Mouse (Mus musculus) heart, adult 8-10 months (tissue): ENCODE data around the gene Scp2. TPM values are rescaled to one million over a fixed set of nuclear protein-coding genes. Genes with fewer than 3 reads are reported as not detected.
"Not testable (repeated sequence)": the region's sequence is repeated elsewhere in the genome, so short reads cannot be mapped to it uniquely, and the experiment has no call there.

Source experiments
- DNase-seq: peaks from one replicate; pipeline ENCODE4 v3.0.0; 2022; ENCODE audit warnings: low spot score
- total RNA-seq, 4 experiments: library from RNA; stranded (reverse); gene quantifications; 2 replicates each; pipeline ENCODE4 v1.2.4; 2022

Scp2 gene
- total RNA-seq, 4 experiments from 2014 or later, result 348 to 427 (median 386) TPM

DNA sequence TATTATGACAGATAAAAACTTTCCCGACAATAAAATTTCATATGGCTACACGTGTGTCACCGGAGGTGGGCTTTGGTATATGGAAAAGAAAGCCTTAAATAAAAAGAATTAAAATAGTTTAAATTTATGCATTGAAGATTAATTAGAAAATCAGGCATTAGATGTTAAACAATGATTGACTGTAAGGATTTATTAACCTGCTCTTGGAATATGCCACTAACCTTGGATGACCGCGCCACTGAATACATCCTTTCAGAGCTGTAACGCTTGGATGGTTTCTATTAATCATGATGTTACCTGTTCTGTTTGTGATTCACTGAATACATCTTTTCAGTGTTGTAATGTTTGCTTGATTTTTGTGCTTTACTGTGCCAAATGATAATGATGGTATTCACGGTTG is 35.1 kb downstream of the Scp2 start:
- DNase-seq, result no peak

DNA sequence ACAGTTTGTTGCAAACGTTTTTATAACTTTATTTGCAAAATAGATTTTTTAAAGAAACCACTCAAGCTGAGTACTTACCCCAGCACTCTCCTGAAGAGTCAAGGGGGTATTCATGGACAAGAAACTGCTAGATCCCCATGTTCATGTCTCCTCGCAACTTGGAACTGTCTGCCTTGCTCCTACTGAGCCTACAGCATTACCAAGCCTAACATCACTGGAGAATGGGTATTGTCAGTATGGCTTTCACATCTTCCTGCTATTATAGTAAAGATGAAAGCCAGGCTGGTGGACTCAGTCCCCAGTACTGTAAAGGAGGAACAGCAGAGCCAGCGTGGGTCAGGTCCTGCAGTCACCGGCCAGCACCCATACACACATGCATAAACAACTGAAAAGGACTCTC is 48.5 kb downstream of the Scp2 start, which contains the start of gene Podn:
Podn (minus strand) TSS at position 101 of the 400 bp plus-strand sequence.
- no peak for DNase-seq

DNA sequence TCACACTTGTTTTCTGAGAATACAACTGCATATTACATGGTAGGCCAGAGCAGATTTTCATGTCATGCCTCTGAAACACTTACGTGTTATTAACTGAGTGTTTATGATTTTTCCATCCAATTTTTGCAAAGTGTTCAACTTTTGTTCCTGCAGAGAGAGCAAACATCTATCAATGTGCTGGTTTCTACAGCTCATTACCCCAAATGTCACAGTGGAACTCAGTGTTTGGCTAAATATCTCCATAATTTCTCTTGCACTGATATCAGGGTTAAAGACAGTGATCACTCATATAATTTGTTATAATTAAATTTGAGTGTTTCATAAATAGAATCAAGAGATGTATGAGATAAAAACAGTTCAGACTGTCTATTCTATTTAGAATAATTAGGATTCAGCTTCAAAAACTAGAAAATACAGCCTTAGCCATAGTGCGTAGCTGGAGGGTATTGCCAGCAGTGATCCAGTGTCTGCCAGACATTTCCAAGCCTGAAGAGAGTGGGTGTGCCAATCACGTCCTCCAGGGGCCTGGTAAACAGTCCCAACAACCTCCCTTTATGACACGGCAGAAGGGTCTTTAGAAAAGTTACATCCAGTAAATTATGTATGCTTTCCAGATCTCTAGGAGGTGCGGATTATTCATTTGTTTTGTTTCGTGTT is 51.9 kb downstream of the Scp2 start:
- no peak for DNase-seq

DNA sequence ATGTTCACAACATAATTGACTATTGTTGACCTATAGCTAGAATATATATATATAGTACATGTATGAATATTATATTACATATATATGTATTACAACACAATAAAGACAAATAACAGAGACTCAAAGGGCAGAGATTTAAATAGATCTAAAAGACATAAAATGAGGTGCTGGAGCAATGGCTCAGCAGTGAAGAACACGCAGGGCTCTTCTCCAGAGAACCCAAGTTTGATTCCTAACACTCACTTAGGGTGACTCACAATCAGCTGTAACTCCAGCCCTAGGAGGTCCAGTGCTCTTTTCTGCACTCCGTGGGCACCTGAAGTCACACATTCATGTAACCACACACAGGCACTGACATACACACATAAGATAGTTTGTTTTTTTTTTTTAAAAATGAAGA is 60.8 kb downstream of the Scp2 start:
- no peak for DNase-seq

DNA sequence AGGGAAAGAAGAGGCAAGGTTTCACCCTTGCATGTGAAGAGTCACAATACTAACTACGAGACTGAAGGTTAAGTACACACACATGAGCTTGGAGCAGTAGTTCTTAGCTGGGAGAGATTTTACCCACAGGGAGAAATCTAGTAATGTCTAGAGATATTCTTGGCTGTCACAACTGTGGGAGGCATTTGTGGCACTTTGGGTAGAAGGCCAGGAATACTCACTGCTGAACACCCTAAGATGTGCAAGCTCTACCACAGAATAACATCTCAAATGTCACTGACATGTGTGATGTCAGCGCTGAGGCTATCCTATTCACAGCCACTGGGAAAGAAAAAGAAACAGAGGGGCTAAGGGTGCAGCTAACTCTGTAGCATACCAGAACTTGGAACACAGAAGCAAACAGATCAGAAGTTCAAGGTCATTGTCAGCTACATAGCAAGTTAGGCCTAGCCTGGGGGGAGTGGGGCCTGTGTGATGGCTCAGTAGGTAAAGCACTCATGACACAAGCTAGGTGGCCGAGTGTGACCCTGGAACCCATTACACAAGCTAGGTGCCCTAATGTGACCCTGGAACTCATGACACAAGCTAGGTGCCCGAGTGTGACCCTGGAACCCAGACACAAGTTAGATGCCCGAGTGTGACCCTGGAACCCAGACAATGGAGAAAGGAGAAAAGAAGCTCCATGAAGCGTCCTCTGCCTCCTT is 61.6 kb downstream of the Scp2 start:
- no peak for DNase-seq

DNA sequence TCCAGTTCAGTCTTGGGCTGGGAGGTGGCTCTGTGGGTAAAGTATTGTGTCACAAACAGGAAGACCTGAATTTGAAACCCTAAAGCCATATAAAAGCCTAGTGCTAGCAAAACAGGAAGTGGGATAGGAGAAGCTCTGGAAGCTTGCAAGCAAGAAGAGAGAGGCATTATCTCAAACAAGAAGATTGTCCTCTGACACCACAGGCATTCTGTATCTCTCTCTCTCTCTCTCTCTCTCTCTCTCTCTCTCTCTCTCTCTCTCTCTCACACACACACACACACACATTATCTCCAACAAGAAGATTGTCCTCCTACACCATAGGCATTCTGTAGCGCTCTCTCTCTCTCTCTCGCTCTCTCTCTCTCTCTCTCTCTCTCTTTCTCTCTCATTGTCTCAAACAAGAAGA is 62.4 kb downstream of the Scp2 start:
- DNase-seq, result no peak

DNA sequence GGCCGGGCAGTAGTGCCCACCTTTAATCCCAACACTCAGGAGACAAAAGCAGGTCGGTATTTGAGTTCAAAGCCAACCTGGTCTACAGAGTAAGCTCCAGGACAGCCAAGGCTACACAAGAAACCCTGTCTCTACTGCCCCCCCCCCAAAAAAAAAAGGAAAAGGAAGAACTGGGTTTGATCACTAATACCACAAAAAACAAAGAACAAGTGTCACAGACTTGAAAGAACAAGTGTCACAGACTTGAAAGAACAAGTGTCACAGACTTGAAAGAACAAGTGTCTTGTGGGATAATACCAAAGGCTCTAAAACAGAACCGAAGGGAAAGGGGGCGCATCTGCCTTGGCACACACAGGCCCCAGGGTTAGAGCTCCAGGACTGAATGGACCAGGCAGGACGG is 63.9 kb downstream of the Scp2 start:
- no peak for DNase-seq

DNA sequence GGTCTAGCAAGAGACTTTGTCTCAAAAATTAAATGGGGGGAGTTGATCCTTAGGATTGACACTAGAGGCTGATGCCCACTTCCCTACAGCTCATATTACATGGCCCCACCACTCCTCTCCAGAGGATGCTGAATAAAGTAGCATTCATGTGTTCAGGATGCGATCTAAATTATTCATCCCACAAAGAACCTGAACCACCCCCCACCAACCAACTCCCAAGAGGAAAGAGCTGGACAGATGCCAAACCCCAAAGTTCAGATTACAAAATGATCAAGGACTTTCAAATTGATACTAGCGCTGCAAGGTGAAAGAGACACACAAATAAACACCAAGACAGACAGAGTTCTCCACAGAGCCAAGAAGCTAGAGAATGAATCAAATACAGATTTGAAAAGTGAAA is 65.0 kb downstream of the Scp2 start:
- DNase-seq, result no peak

DNA sequence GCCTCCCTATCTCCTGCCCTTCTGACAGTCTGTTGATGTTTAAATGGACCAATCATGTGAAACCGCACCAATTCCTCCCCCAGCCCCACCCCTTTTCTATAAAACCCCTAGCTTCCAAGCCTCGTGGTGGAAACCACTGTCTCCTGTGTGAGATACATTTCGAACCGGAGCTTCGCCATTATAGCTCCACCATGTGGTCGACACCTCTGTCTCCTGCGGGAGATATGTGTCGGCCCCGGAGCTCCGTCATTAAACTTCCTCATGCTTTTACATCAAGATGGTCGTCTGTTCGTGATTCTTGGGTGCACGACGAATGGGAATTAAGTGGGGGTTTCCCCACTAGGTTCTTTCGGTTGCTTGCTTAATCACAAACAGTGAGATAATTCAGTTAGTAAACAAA is 65.6 kb downstream of the Scp2 start:
- DNase-seq, result not testable (repeated sequence)

DNA sequence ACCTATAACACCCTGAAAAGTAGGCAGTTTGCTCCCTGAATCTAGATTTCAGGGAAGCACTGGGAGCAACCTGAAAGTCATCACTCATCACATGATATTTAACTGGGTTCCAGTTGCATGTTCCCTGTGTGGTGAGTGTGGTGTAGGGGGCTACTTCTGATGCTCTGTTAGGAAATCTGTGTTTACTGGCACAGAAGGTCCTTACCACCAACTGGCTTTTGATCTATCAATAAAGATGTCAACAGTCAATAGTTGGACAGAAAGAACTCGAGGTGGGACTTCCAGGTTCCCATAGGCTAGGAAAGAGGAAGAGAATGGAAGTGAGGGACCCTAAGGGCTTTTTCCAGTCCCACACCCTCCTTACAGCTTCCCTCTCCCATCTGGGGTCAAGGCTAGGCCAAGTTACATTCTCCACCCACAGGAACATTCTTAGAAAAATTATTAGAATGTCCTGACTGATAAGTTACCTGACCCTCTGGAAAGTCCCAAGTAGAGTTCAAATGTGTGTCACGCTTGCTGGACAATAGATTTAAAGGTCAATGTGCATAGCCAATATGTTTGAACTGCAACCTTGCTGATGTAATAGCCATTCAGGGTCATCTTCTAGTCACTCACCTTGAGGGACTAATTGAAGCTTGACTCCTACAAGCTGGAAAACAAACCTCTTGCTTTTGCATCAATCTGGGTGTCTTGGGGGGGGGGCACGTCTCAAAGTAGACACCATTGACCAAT is 67.4 kb downstream of the Scp2 start:
- DNase-seq, result no peak

DNA sequence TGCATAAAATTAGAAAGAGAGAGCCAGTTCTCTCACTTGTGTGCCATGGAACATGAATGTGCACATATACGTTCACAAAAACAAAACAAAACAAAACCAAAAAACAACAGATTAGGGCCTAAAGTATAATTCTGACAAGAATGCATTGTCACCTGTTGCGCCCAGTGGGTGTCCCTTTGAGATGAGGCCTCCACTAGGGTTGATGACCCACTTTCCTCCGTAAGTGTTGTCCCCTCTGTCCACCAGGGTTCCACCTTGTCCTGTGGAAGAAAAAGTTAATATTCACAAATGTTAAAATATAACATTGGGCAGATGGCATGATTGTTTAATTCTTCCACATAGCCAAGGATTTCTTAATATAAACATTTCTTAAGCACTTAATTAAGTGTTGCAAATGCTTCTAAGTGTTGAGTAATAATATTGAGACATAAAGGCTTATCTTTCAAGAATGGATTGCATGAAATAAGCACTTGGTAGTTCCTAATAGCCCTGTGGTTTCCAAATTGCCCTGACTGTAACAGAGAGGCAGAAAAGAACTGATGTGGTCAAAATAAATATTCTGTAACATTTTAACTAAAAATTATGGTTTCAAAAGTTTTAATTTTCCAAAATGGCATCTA is 70.5 kb downstream of the Scp2 start:
- no peak for DNase-seq

DNA sequence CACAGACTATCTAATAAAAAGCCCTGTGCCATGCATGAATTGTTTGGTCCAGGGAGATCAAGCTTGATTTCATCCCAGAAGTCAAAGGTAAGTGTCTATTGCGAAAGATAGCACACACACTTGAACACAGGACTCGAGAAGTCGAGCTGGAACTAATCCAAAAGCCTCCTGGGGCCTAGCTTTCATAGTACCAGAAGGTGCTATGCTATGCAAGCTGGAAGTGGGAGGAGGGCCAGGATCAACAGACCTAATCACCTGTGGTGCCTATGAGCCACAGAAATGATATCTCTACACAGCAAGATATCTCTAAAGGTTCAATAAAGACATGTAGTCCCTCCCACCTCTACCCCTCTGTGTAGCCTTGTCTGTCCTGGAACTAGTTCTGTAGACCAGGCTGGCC is 72.7 kb downstream of the Scp2 start:
- DNase-seq, result no peak

DNA sequence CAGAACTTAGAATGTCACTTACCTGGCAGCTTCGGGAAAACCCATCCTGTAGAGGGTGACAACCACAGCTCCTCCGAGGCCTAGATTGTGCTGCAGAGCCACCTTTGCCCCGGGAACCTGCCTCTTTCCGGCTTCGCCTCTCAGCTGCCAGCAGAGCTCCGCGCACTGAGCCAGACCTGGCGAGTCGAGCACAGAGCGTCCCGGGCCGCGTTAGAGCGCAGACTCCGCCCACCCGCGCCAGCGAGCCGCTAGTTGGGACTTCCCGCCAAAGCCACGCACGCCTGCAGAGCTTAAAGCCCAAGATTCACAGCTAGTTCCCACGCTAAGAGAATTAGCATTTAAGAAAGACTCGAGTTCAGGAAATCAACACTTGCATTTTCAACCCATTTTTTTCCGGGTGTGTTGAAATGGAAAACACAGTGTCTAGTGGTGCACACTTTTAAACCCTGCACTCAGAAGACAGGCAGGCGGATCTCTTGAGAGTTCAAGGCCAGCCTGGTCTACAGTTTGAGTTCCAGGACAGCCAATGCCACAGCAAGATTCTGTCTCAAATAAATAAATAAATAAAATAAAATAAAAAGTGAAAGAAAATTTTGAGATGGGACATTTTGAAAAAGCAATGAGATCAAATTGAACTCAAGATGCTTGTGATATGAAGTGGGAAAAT is 73.4 kb downstream of the Scp2 start:
- DNase-seq, result peak; percentile 94

DNA sequence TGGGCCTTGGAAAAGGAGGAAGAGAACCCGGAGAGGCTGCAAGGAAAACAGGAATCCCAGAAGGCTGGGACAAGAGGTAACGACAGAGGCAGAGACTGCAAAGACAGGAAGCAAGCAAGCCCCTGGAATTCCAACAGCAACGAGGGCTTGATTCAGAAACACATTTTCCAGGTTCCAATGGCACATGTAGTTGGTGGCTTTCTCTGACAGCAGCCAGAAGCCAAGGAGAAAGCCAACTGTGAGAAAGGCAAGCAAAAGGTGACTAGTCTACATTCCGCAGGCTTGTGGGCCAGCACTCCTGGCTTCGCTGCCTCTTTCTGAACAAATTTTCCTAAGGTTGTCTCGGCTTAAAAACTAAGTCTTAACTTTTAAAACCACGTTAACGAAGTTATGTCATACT is 74.1 kb downstream of the Scp2 start:
- peak; percentile 17 for DNase-seq

DNA sequence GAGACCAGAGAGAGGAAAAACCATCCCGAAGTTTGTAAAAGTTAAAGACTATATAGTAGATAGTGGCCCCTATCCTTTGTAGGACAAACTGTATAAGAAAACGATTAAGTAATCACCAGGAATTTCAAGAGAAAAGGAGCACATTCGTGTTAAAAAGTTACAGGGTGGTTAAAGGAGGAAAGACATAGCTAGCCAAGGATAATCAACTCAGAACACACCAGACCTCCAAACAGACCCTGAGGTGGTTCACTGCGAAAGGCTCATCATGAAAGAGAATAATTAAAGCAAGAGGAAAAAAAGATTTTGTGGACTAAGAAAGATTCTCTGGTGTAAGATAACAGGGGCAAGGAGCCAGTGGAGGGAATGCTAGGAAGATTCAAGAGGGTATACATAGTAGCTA is 74.5 kb downstream of the Scp2 start:
- DNase-seq, result no peak

DNA sequence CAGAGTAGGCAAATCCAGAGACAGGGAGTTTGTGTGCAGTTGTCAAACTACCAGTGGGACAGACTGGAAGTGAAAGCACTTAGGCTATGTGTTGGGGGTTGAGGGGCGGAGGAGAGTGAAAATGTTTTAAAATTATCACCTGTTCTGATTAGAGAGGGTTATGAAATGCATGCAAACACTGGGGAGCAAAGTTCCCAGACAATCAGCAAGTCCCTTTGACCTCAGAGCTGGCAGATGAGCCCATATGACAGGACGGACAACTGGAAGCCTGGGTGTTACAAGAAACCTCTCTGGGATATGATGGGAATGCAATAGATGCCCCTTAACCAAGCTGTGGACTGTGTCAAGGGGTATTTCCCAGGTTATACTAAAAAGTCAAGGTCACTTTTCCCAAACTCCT is 76.7 kb downstream of the Scp2 start:
- no peak for DNase-seq

DNA sequence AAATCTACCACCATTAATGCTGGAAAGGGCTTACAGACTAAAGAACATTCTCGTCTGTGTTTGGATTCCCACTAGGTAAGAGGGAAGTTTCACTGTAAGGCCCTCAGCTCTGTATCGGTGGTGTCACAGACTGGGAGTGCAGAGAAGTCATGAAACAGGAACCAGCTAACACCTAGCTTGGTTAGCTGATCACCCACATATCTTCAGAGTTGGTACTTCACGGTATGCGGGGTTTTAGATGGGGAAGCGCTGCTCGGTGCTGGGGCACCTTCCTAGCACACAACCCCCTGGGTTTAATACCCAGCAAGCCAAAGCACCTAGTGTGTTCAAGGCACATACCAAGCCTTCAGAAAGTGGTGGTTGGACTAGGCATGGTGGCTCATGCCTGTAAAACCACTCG is 77.5 kb downstream of the Scp2 start:
- DNase-seq, result no peak

DNA sequence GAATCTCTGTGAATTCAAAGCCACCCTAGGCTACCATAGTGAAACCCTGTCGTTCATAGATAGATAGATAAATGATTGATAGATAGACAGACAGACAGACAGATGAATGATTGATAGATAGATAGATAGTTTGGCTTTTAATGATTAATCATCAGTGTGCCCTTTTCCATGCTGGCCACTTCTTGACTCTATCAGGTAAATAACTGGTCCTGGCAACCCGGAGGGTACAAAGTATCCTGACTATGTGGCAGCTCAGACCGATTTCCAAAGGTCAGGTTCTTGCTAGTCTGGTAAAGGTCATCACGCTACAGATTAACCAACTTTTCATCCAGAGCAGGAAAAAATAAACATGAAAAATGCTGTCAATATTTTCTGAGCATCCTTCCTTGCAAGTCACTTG is 78.2 kb downstream of the Scp2 start:
- DNase-seq, result no peak

DNA sequence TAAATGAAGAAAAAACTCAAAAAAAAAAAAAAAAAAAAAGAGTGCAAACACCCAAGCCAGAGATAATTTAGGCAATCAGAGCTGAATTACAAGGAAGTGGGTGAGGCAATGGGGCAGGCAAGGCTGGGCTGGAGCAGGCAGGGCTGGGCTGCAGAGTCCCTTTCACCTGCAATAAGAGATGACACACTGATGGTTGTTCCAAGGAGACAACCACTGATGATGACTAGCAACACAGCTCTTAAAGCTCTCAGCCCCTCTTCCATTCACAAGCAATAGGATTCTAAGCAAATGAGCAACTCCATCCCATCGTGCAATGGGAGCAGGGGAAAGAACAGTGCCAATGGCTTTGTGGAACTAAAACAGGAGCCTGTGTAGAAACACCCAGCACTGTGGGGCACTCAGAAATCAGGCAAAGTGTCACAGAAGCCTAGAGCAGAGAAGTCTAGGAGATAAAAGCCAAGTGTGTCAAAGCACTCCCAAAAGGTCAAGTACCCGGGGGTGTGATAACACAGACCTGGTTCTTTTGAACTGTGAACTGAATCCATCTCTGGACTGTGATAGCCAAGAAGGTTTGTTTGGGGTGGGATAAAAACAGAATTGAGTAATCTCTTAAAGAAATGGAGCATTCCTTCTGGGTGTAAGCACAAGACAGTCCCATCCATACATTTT is 79.5 kb downstream of the Scp2 start:
- no peak for DNase-seq

DNA sequence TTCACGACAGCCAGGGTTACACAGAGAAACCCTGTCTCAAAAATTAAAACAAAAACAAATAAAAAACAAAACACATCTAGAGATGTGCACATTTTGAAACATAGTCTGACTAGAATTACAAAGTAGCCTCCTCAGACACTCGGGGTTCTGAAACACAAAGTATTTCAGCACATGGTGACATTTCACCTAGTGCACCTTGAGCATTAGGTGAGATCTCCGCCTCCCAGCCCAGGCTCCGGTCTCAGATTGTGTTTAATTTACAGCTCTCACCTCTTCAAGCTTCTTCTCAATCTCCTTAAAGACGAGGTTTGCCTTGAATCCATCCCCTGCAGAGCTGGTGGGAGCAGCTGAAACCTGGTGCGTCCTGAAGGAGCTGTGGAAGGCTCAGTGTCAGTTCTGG is 81.2 kb downstream of the Scp2 start:
- DNase-seq, result no peak

DNA sequence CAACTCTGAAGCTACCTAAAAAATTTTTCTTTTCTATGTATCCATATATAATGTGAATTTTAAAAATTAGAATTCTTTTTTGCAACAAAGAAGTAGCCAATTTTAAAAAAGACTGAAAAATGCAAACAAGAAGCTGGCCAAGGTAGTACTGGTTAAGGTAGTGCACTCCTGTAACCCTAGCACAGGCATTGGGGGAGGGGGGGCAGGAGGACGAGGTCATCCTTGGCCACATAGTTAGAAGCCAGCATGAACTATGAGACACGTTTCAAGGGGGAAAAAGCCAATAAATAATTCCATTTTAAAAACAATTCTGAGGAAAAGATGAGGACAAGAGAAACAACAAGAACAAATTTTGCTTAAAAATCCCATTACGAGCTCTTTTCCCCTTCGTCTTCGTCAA is 82.3 kb downstream of the Scp2 start:
- no peak for DNase-seq
